Comparison of ENCODE assay signal across 15 mouse cellular contexts in genomic region chr3:27370582-27371275, GRCm38 (mm10). TPM values are rescaled to one million over a fixed set of nuclear protein-coding genes. Genes with fewer than 3 reads are reported as not detected.
DNase-seq lines count a peak whose midpoint lies in the region; ATAC-seq and TF ChIP-seq lines count a peak whose summit lies in the region.
"Had no signal": no experiment of that assay in that cellular context is flagged by ENCODE, and none has a peak within 500 bp of the region (broad histone marks: within the 10 kb centered on the region; RNA-seq: fewer than 3 reads in every experiment).

No protein-coding gene starts in this region.

- intact Hi-C loops in left cerebral cortex, adult 2 months (cut with DNase I) = no loop called here
- intact Hi-C loops in gastrocnemius, postnatal 14 days (cut with DNase I; ENCODE audit: low total_unique reads) = no loop called here

- no peaks in the 10 kb centered on the region for H3K36me3 ChIP-seq in embryonic facial prominence, embryonic 14.5 days (ENCODE audit: control insufficient read depth, insufficient read depth, low read length)
- no peaks in the 10 kb centered on the region for H3K36me3 ChIP-seq in hindbrain, embryonic 14.5 days (replicated peaks; ENCODE audit: control insufficient read depth, insufficient read depth)
- H3K36me3 ChIP-seq in neural tube, embryonic 14.5 days (ENCODE audit: control insufficient read depth, insufficient read depth, low read length) = no peaks in the 10 kb centered on the region
- H3K36me3 ChIP-seq: limb, embryonic 12.5 days had no signal

- peaks cover 56% of the 10 kb centered on the region for H3K27me3 ChIP-seq in embryonic facial prominence, embryonic 14.5 days (replicated peaks; ENCODE audit: control insufficient read depth, insufficient read depth, low read length)
- peaks cover 60% of the 10 kb centered on the region for H3K27me3 ChIP-seq in hindbrain, embryonic 14.5 days (ENCODE audit: control insufficient read depth, insufficient read depth, low read length)
- H3K27me3 ChIP-seq in neural tube, embryonic 14.5 days (ENCODE audit: control insufficient read depth, insufficient read depth, low read length) = peaks cover 32% of the 10 kb centered on the region

- H3K4me2 ChIP-seq in embryonic facial prominence, embryonic 14.5 days (ENCODE audit: low read depth, low read length) = peak overlapping the region; percentile 43; the same call in 1 of the 2 replicates
- H3K4me2 ChIP-seq in hindbrain, embryonic 14.5 days (replicated peaks) = peak overlapping the region; percentile 96
- peak overlapping the region; percentile 96 for H3K4me2 ChIP-seq in neural tube, embryonic 14.5 days (ENCODE audit: low read depth, low read length)

- no peak for DNase-seq in left cerebral cortex, adult 2 months (ENCODE audit: extremely low spot score in 1 of 2, low spot score in 2 of 2)
- no peak for DNase-seq in left cerebral cortex, adult 9 months (ENCODE audit: low spot score in 2 of 2)
- DNase-seq in embryonic facial prominence, embryonic 14.5 days (ENCODE audit: low spot score) = no peak
- no peak for DNase-seq in hindbrain, embryonic 14.5 days (ENCODE audit: low spot score)
- no peak for DNase-seq in urinary bladder, postnatal 10 days (ENCODE audit: low spot score)
- no peak for DNase-seq in gastrocnemius, postnatal 14 days
- DNase-seq in layer of hippocampus, adult 9-10 months (ENCODE audit: low spot score) = no peak
- DNase-seq: gastrocnemius, postnatal 25 days; right cerebral cortex, adult 18-20 months had no signal

- no peak overlapping the region for H3K9ac ChIP-seq in embryonic facial prominence, embryonic 14.5 days (ENCODE audit: low read depth, low read length)
- H3K9ac ChIP-seq in hindbrain, embryonic 14.5 days = peak overlapping the region; percentile 25; the same call in 1 of the 2 replicates
- H3K9ac ChIP-seq in neural tube, embryonic 14.5 days (replicated peaks; ENCODE audit: low read depth, low read length) = 0 out of 2 replicates have a peak overlapping the region, but pooled peaks have one; percentile 16
- H3K9ac ChIP-seq: limb, embryonic 12.5 days; lung, embryonic 14.5 days had no signal

- H3K9me3 ChIP-seq in embryonic facial prominence, embryonic 14.5 days (ENCODE audit: control insufficient read depth, low read length) = no peaks in the 10 kb centered on the region
- no peaks in the 10 kb centered on the region for H3K9me3 ChIP-seq in hindbrain, embryonic 14.5 days (ENCODE audit: control insufficient read depth, low read length)
- H3K9me3 ChIP-seq in neural tube, embryonic 14.5 days (ENCODE audit: control insufficient read depth, low read length) = no peaks in the 10 kb centered on the region
- H3K9me3 ChIP-seq: limb, embryonic 12.5 days had no signal

- no peak for ATAC-seq in embryonic facial prominence, embryonic 14.5 days (ENCODE audit: low read depth)
- ATAC-seq in hindbrain, embryonic 14.5 days (ENCODE audit: low FRiP score) = no peak
- ATAC-seq in neural tube, embryonic 14.5 days (ENCODE audit: low read depth) = no peak
- ATAC-seq: CD4-positive, CD25-positive, alpha-beta regulatory T cell, adult 4 months had no signal

- H3K4me1 ChIP-seq in embryonic facial prominence, embryonic 14.5 days (ENCODE audit: control insufficient read depth, insufficient read depth, low read length) = peaks cover 6% of the 10 kb centered on the region
- H3K4me1 ChIP-seq in hindbrain, embryonic 14.5 days (replicated peaks; ENCODE audit: control insufficient read depth, insufficient read depth, low read length) = peaks cover 14% of the 10 kb centered on the region
- H3K4me1 ChIP-seq in neural tube, embryonic 14.5 days (ENCODE audit: control insufficient read depth, insufficient read depth, low read length) = no peaks in the 10 kb centered on the region; the same call in 1 of the 2 replicates

- H3K27ac ChIP-seq in left cerebral cortex, adult 2 months = no peak overlapping the region
- no peak overlapping the region for H3K27ac ChIP-seq in embryonic facial prominence, embryonic 14.5 days (replicated peaks; ENCODE audit: low read depth, low read length)
- H3K27ac ChIP-seq in hindbrain, embryonic 14.5 days = no peak overlapping the region
- H3K27ac ChIP-seq in neural tube, embryonic 14.5 days (ENCODE audit: low read depth, low read length) = no peak overlapping the region
- H3K27ac ChIP-seq: limb, embryonic 12.5 days had no signal

- H3K4me3 ChIP-seq in left cerebral cortex, adult 2 months = peak overlapping the region; percentile 28
- peak overlapping the region; percentile 27; the same call in 1 of the 2 replicates for H3K4me3 ChIP-seq in embryonic facial prominence, embryonic 14.5 days (ENCODE audit: low read depth, low read length)
- H3K4me3 ChIP-seq in hindbrain, embryonic 14.5 days (replicated peaks; ENCODE audit: low read length) = peak overlapping the region; percentile 46
- peak overlapping the region; percentile 40 for H3K4me3 ChIP-seq in neural tube, embryonic 14.5 days (ENCODE audit: low read depth, low read length)

- TF ChIP-seq CTCF in left cerebral cortex, adult 2 months (IDR thresholded peaks at IDR 0.05) = no peak

- 3% methylated on average over 20 of the region's 20 CpGs for WGBS in embryonic facial prominence, embryonic 14.5 days
- 2% methylated on average over 20 of the region's 20 CpGs for WGBS in hindbrain, embryonic 14.5 days
- 4% methylated on average over 20 of the region's 20 CpGs for WGBS in neural tube, embryonic 14.5 days

RNA-seq across cellular contexts. Expression of gene Ghsr, which starts 0.4 kb away (rescaled TPM):
- total RNA-seq in left cerebral cortex, adult 2 months (2021) = under 1 TPM in 1 of 2 experiments, not detected in 1; 0.18 TPM
- polyA plus RNA-seq in embryonic facial prominence, embryonic 14.5 days (2014; fragmentation: Nextera tagmentation; extraction: Ambion mirVana) = not detected in 2 replicates
- 0.46 and 0.73 TPM in 2 replicates for polyA plus RNA-seq in hindbrain, embryonic 14.5 days (2014; fragmentation: Nextera tagmentation; extraction: Ambion mirVana)
- polyA plus RNA-seq in neural tube, embryonic 14.5 days (2014; fragmentation: Nextera tagmentation; extraction: Ambion mirVana) = 1.0 and 1.8 TPM in 2 replicates
- not detected for total RNA-seq in gastrocnemius, postnatal 14 days (2021)
- total RNA-seq: gastrocnemius, postnatal 25 days; heart, postnatal 36 days had no signal
- polyA plus RNA-seq: CD4-positive, CD25-positive, alpha-beta regulatory T cell, adult 4 months; limb, embryonic 12.5 days; lung, embryonic 14.5 days; stomach, embryonic 16.5 days had no signal

RNA-seq across cellular contexts. Expression of gene Tnfsf10, which starts 53.9 kb away (rescaled TPM):
- 1 to 10 TPM; 1.3 to 2.4 TPM for total RNA-seq in left cerebral cortex, adult 2 months (2021)
- polyA plus RNA-seq in embryonic facial prominence, embryonic 14.5 days (2014; fragmentation: Nextera tagmentation; extraction: Ambion mirVana) = 0.24 and 0.43 TPM in 2 replicates
- polyA plus RNA-seq in hindbrain, embryonic 14.5 days (2014; fragmentation: Nextera tagmentation; extraction: Ambion mirVana) = 0.08 and 0.14 TPM in 2 replicates
- polyA plus RNA-seq in neural tube, embryonic 14.5 days (2014; fragmentation: Nextera tagmentation; extraction: Ambion mirVana) = 0.05 and 0.07 TPM in 2 replicates
- 1 to 10 TPM; 5.1 to 7.6 TPM for total RNA-seq in gastrocnemius, postnatal 14 days (2021)

Comparison
In these comparisons a context has a peak if more than half of its experiments do, and no peak if none do; other contexts are left out.
1. H3K4me2 ChIP-seq: peak in every context shown above with its lines; median percentile 96 in hindbrain, embryonic 14.5 days; 96 in neural tube, embryonic 14.5 days; 43 in embryonic facial prominence, embryonic 14.5 days.